Mouse (Mus musculus): ENCODE results near the gene Diaph2. TPM values are rescaled to one million over a fixed set of nuclear protein-coding genes. Genes with fewer than 3 reads are reported as not detected.
"Not testable (repeated sequence)": the region's sequence is repeated elsewhere in the genome, so short reads cannot be mapped to it uniquely, and the experiment has no call there.

Diaph2 gene
- polyA plus RNA-seq, 1 experiment from 2014 or later, result 6.1 TPM

- H3K4me1 ChIP-seq, result no peaks in the 10 kb centered on the region
- no peaks in the 10 kb centered on the region for H3K9me3 ChIP-seq (replicated peaks)
- no peaks in the 10 kb centered on the region for H3K36me3 ChIP-seq (ENCODE audit: poor library complexity, severe bottlenecking)
- no peaks in the 10 kb centered on the region for H3K27me3 ChIP-seq
- ATAC-seq, result no peak; the same call in 1 of the 2 replicates
- no peak overlapping the region for H3K4me3 ChIP-seq
- no peak overlapping the region for H3K4me2 ChIP-seq
- H3K9ac ChIP-seq, result no peak overlapping the region
- no peak overlapping the region for H3K27ac ChIP-seq
- WGBS, result 22% methylated on average over 4 of the region's 4 CpGs
Observed at GRCm38 (mm10) chrX:130393508-130394145, 644.1 kb downstream of the Diaph2 start.

- Histone ChIP-seq H3K4me1 (no peaks in the 10 kb centered on the region), H3K27ac (no peak overlapping the region), H3K36me3 (ENCODE audit: poor library complexity, severe bottlenecking) (no peaks in the 10 kb centered on the region), H3K9me3 (replicated peaks) (no peaks in the 10 kb centered on the region), H3K4me3 (no peak overlapping the region), H3K9ac (no peak overlapping the region), H3K27me3 (no peaks in the 10 kb centered on the region), H3K4me2 (no peak overlapping the region)
- ATAC-seq, result no peak
- WGBS, result 33% methylated on average over 3 of the region's 3 CpGs
Observed at GRCm38 (mm10) chrX:130403214-130403613, 653.7 kb downstream of the Diaph2 start.

- not testable (repeated sequence) for H3K27ac ChIP-seq
Observed at GRCm38 (mm10) chrX:130407471-130407870, 657.9 kb downstream of the Diaph2 start.

GRCm38 (mm10) chrX:130408985-130409384 is 659.4 kb downstream of the Diaph2 start:
- no peaks in the 10 kb centered on the region for H3K27me3 ChIP-seq
- WGBS, result 87% methylated on average over 1 of the region's 1 CpGs
- ATAC-seq, result no peak
- H3K4me2 ChIP-seq, result no peak overlapping the region
- no peaks in the 10 kb centered on the region for H3K9me3 ChIP-seq (replicated peaks)
- H3K4me3 ChIP-seq, result no peak overlapping the region
- H3K4me1 ChIP-seq, result no peaks in the 10 kb centered on the region
- H3K36me3 ChIP-seq (ENCODE audit: poor library complexity, severe bottlenecking), result no peaks in the 10 kb centered on the region
- no peak overlapping the region for H3K9ac ChIP-seq
- H3K27ac ChIP-seq, result no peak overlapping the region

More at GRCm38 (mm10) chrX:130407471-130407870, 657.9 kb downstream of the Diaph2 start:
- not testable (repeated sequence) for H3K9me3 ChIP-seq (replicated peaks); ATAC-seq; H3K4me1 ChIP-seq; H3K9ac ChIP-seq; H3K4me3 ChIP-seq; H3K36me3 ChIP-seq (ENCODE audit: poor library complexity, severe bottlenecking); H3K4me2 ChIP-seq; H3K27me3 ChIP-seq
- 90% methylated on average over 3 of the region's 3 CpGs for WGBS

GRCm38 (mm10) chrX:130423134-130423533 is 673.6 kb downstream of the Diaph2 start:
- Histone ChIP-seq H3K27me3 (no peaks in the 10 kb centered on the region), H3K9ac (no peak overlapping the region), H3K27ac (no peak overlapping the region), H3K36me3 (ENCODE audit: poor library complexity, severe bottlenecking) (no peaks in the 10 kb centered on the region), H3K9me3 (replicated peaks) (no peaks in the 10 kb centered on the region), H3K4me1 (no peaks in the 10 kb centered on the region), H3K4me2 (no peak overlapping the region), H3K4me3 (no peak overlapping the region)
- 71% methylated on average over 2 of the region's 2 CpGs for WGBS
- no peak for ATAC-seq

GRCm38 (mm10) chrX:130451822-130452487 is 702.4 kb downstream of the Diaph2 start:
- Histone ChIP-seq H3K4me1 (no peaks in the 10 kb centered on the region), H3K27ac (no peak overlapping the region), H3K9ac (no peak overlapping the region), H3K4me2 (no peak overlapping the region), H3K9me3 (replicated peaks) (no peaks in the 10 kb centered on the region), H3K36me3 (ENCODE audit: poor library complexity, severe bottlenecking) (no peaks in the 10 kb centered on the region), H3K4me3 (no peak overlapping the region), H3K27me3 (no peaks in the 10 kb centered on the region)
- ATAC-seq, result peak; percentile 88
- 23% methylated on average over 4 of the region's 4 CpGs for WGBS

- H3K27me3 ChIP-seq, result no peaks in the 10 kb centered on the region
- ATAC-seq, result peak; percentile 81
- no peaks in the 10 kb centered on the region for H3K4me1 ChIP-seq
- 55% methylated on average over 4 of the region's 4 CpGs for WGBS
- H3K27ac ChIP-seq, result no peak overlapping the region
- no peak overlapping the region for H3K9ac ChIP-seq
- no peak overlapping the region for H3K4me2 ChIP-seq
- H3K9me3 ChIP-seq (replicated peaks), result no peaks in the 10 kb centered on the region
- H3K4me3 ChIP-seq, result no peak overlapping the region
- no peaks in the 10 kb centered on the region for H3K36me3 ChIP-seq (ENCODE audit: poor library complexity, severe bottlenecking)
Observed at GRCm38 (mm10) chrX:130452488-130452823, 702.9 kb downstream of the Diaph2 start.

GRCm38 (mm10) chrX:130473133-130473532 is 723.6 kb downstream of the Diaph2 start:
- Histone ChIP-seq H3K9ac (no peak overlapping the region), H3K9me3 (replicated peaks) (no peaks in the 10 kb centered on the region), H3K36me3 (ENCODE audit: poor library complexity, severe bottlenecking) (no peaks in the 10 kb centered on the region), H3K4me3 (no peak overlapping the region), H3K27ac (no peak overlapping the region), H3K4me2 (no peak overlapping the region), H3K4me1 (no peaks in the 10 kb centered on the region), H3K27me3 (no peaks in the 10 kb centered on the region)
- WGBS, result 31% methylated on average over 2 of the region's 2 CpGs
- no peak for ATAC-seq

- Histone ChIP-seq H3K36me3 (ENCODE audit: poor library complexity, severe bottlenecking) (no peaks in the 10 kb centered on the region), H3K9ac (no peak overlapping the region), H3K4me1 (no peaks in the 10 kb centered on the region), H3K9me3 (replicated peaks) (no peaks in the 10 kb centered on the region), H3K27ac (no peak overlapping the region), H3K4me3 (no peak overlapping the region), H3K4me2 (no peak overlapping the region), H3K27me3 (no peaks in the 10 kb centered on the region)
- 100% methylated on average over 1 of the region's 1 CpGs for WGBS
- ATAC-seq, result no peak
Observed at GRCm38 (mm10) chrX:130480877-130481276, 731.3 kb downstream of the Diaph2 start.

GRCm38 (mm10) chrX:130502680-130503464 is 753.3 kb downstream of the Diaph2 start:
- H3K9me3 ChIP-seq (replicated peaks), result no peaks in the 10 kb centered on the region
- peak overlapping the region; percentile 48; the same call in 1 of the 2 replicates for H3K27ac ChIP-seq
- H3K27me3 ChIP-seq, result no peaks in the 10 kb centered on the region
- peak; percentile 81 for ATAC-seq
- peak overlapping the region; percentile 22; the same call in 1 of the 2 replicates for H3K4me2 ChIP-seq
- H3K36me3 ChIP-seq (ENCODE audit: poor library complexity, severe bottlenecking), result no peaks in the 10 kb centered on the region
- peaks cover 14% of the 10 kb centered on the region for H3K4me1 ChIP-seq
- H3K9ac ChIP-seq, result no peak overlapping the region
- no peak overlapping the region for H3K4me3 ChIP-seq
- 48% methylated on average over 12 of the region's 12 CpGs for WGBS

- H3K36me3 ChIP-seq (ENCODE audit: poor library complexity, severe bottlenecking), result no peaks in the 10 kb centered on the region
- no peak overlapping the region for H3K9ac ChIP-seq
- no peaks in the 10 kb centered on the region for H3K9me3 ChIP-seq (replicated peaks)
- H3K4me2 ChIP-seq, result peak overlapping the region; percentile 22; the same call in 1 of the 2 replicates
- H3K27me3 ChIP-seq, result no peaks in the 10 kb centered on the region
- 0 out of 2 replicates have a peak, but pooled peaks have one; percentile 8 for ATAC-seq
- H3K4me3 ChIP-seq, result no peak overlapping the region
- H3K27ac ChIP-seq, result peak overlapping the region; percentile 48; the same call in 1 of the 2 replicates
- H3K4me1 ChIP-seq, result peaks cover 14% of the 10 kb centered on the region
- WGBS, result 71% methylated on average over 3 of the region's 3 CpGs
Observed at GRCm38 (mm10) chrX:130503465-130503860, 753.9 kb downstream of the Diaph2 start.

GRCm38 (mm10) chrX:130505626-130506025 is 756.1 kb downstream of the Diaph2 start:
- H3K27me3 ChIP-seq, result no peaks in the 10 kb centered on the region
- peak; percentile 70; the same call in 1 of the 2 replicates for ATAC-seq
- no peak overlapping the region for H3K9ac ChIP-seq
- peaks cover 14% of the 10 kb centered on the region for H3K4me1 ChIP-seq
- WGBS, result 20% methylated on average over 5 of the region's 5 CpGs
- no peak overlapping the region for H3K27ac ChIP-seq
- H3K4me2 ChIP-seq, result no peak overlapping the region
- no peak overlapping the region for H3K4me3 ChIP-seq
- H3K36me3 ChIP-seq (ENCODE audit: poor library complexity, severe bottlenecking), result no peaks in the 10 kb centered on the region
- H3K9me3 ChIP-seq (replicated peaks), result no peaks in the 10 kb centered on the region

Measured in forebrain, embryonic 13.5 days (tissue).